Mouse (Mus musculus) gonadal fat pad, adult 2 months (tissue): ENCODE measurements at regions not wholly inside any gene's neighbourhood (a gene's known extent, or its start where the extent isn't known, plus 50 kb on each side); places are given as distances from the start of the nearest gene placed in this dataset.
"Not testable (repeated sequence)": the region's sequence is repeated elsewhere in the genome, so short reads cannot be mapped to it uniquely, and the experiment has no call there.

Experiments used
- DNase-seq: peaks from one replicate; pipeline ENCODE4 v3.0.0-alpha.2; 2012; ENCODE audit warnings: low read depth

- no peak for DNase-seq
These were observed 164.3 kb downstream of the Sdhaf3 start for GRCm38 (mm10) chr6:7120136-7120535.

- no peak for DNase-seq
These were observed 177.2 kb downstream of the Sdhaf3 start for GRCm38 (mm10) chr6:7133042-7133441.

- DNase-seq: no peak
These were observed 178.3 kb downstream of the Sdhaf3 start for GRCm38 (mm10) chr6:7134062-7134461.

GRCm38 (mm10) chr6:7134888-7135287 is 179.1 kb downstream of the Sdhaf3 start:
- DNase-seq: no peak

GRCm38 (mm10) chr6:7181711-7182110 is 225.9 kb downstream of the Sdhaf3 start:
- peak; percentile 3 for DNase-seq

GRCm38 (mm10) chr6:7199046-7199599 is 243.3 kb downstream of the Sdhaf3 start:
- no peak for DNase-seq

- DNase-seq: peak; percentile 5
These were observed 260.1 kb downstream of the Sdhaf3 start for GRCm38 (mm10) chr6:7215880-7216279.

GRCm38 (mm10) chr6:7252286-7252685 is 296.5 kb downstream of the Sdhaf3 start:
- no peak for DNase-seq

GRCm38 (mm10) chr6:7277431-7277830 is 277.2 kb upstream of the Tac1 start:
- no peak for DNase-seq

GRCm38 (mm10) chr6:7306956-7307355 is 247.7 kb upstream of the Tac1 start:
- DNase-seq: no peak

- DNase-seq: no peak
These were observed 241.2 kb upstream of the Tac1 start for GRCm38 (mm10) chr6:7313496-7313895.

- DNase-seq: no peak
These were observed 227.7 kb upstream of the Tac1 start for GRCm38 (mm10) chr6:7326974-7327373.

- DNase-seq: no peak
These were observed 198.0 kb upstream of the Tac1 start for GRCm38 (mm10) chr6:7356634-7357033.

- DNase-seq: no peak
These were observed 187.5 kb upstream of the Tac1 start for GRCm38 (mm10) chr6:7367166-7367565.

GRCm38 (mm10) chr6:7374629-7375028 is 180.1 kb upstream of the Tac1 start:
- no peak for DNase-seq

- no peak for DNase-seq
These were observed 178.8 kb upstream of the Tac1 start for GRCm38 (mm10) chr6:7375851-7376250.

- DNase-seq: no peak
These were observed 176.0 kb upstream of the Tac1 start for GRCm38 (mm10) chr6:7378651-7379050.

- DNase-seq: no peak
These were observed 129.9 kb upstream of the Tac1 start for GRCm38 (mm10) chr6:7424731-7425130.

- no peak for DNase-seq
These were observed 113.0 kb upstream of the Tac1 start for GRCm38 (mm10) chr6:7441725-7442124.

GRCm38 (mm10) chr6:7442286-7442685 is 112.4 kb upstream of the Tac1 start:
- DNase-seq: not testable (repeated sequence)

- no peak for DNase-seq
These were observed 98.8 kb upstream of the Tac1 start for GRCm38 (mm10) chr6:7455881-7456280.

- DNase-seq: no peak
These were observed 90.8 kb upstream of the Tac1 start for GRCm38 (mm10) chr6:7463896-7464295.

- DNase-seq: no peak
These were observed 90.3 kb upstream of the Tac1 start for GRCm38 (mm10) chr6:7464346-7464745.

GRCm38 (mm10) chr6:7472366-7473026 is 82.2 kb upstream of the Tac1 start:
- DNase-seq: no peak
